Mouse (Mus musculus) heart, adult 2 months (tissue): Measurements from ENCODE around the gene Ak9. TPM values are rescaled to one million over a fixed set of nuclear protein-coding genes. Genes with fewer than 3 reads are reported as not detected.

Experiments
- DNase-seq, 2 experiments: peaks; one replicate each; pipeline ENCODE4 v3.0.0; 2021
- H3K27ac ChIP-seq: fragments of 200-600 bp; 2 replicates; pipeline ENCODE4 v1.8.1; 2022
- H3K27me3 ChIP-seq: fragments of 200-500 bp; 2 replicates; pipeline ENCODE4 v1.6.1; 2012; ENCODE audit warnings: mild to moderate bottlenecking, low read length, inconsistent platforms, mixed read lengths; ENCODE audit not compliant: control insufficient read depth, insufficient read depth
- H3K36me3 ChIP-seq: fragments of 200-500 bp; 2 replicates; pipeline ENCODE4 v1.6.1; 2012; ENCODE audit warnings: low read length, inconsistent platforms; ENCODE audit not compliant: control insufficient read depth, insufficient read depth
- H3K4me1 ChIP-seq: fragments of 200-500 bp; 2 replicates; pipeline ENCODE4 v1.6.1; 2011; ENCODE audit warnings: low read length; ENCODE audit not compliant: control insufficient read depth, insufficient read depth
- H3K4me3 ChIP-seq: fragments of 200-600 bp; 2 replicates; pipeline ENCODE4 v1.8.1; 2022
- H3K79me2 ChIP-seq: fragments of 200-500 bp; replicated peaks from 2 replicates; pipeline ENCODE4 v1.6.1; 2012; ENCODE audit warnings: mild to moderate bottlenecking, inconsistent platforms, low read length, moderate library complexity, mixed read lengths; ENCODE audit not compliant: control insufficient read depth, insufficient read depth
- H3K9ac ChIP-seq: fragments of 200-500 bp; 2 replicates; pipeline ENCODE4 v1.6.1; 2012; ENCODE audit warnings: low read depth, mild to moderate bottlenecking, control low read depth, inconsistent platforms, low read length, mixed read lengths
- CTCF ChIP-seq: fragments of 200-600 bp; IDR thresholded peaks from 2 replicates; pipeline ENCODE4 v1.8.1; 2022; ENCODE audit warnings: antibody characterized with exemption, mild to moderate bottlenecking, moderate library complexity
- EP300 ChIP-seq: fragments of 200-500 bp; IDR thresholded peaks from 2 replicates; pipeline ENCODE4 v1.6.1; 2011; ENCODE audit warnings: low read depth, low read length, control low read depth; ENCODE audit not compliant: insufficient read depth
- POLR2A ChIP-seq: fragments of 200-500 bp; IDR thresholded peaks from 2 replicates; pipeline ENCODE4 v1.6.1; 2011; ENCODE audit warnings: mild to moderate bottlenecking, low read depth, low read length, control low read depth; ENCODE audit not compliant: insufficient read depth
- WGBS: fragments of 180-500 bp; shearing (Covaris S2); methylation state at CpG from one replicate; pipeline ENCODE4 v1.1.7; 2018; 5-methylcytosine and 5-hydroxymethylcytosine counted together
- intact Hi-C: fragments of 180-260 bp; cut with DNase I; formaldehyde crosslinking; loops from one replicate; pipeline ENCODE4 v1.15.1; 2025
- polyA plus RNA-seq: library from polyadenylated mRNA; depleted of rRNA; stranded (reverse); fragments of >200 nt; gene quantifications from 2 replicates; pipeline ENCODE4 v1.2.3, GENCODE M21; 2012
- total RNA-seq, 2 experiments: library from RNA; stranded (reverse); gene quantifications; 2 replicates each; pipeline ENCODE4 v1.2.3; 2021

The Ak9 gene
- total and polyA plus RNA-seq, 3 experiments, result 0.06 TPM; not detected in 2

DNA sequence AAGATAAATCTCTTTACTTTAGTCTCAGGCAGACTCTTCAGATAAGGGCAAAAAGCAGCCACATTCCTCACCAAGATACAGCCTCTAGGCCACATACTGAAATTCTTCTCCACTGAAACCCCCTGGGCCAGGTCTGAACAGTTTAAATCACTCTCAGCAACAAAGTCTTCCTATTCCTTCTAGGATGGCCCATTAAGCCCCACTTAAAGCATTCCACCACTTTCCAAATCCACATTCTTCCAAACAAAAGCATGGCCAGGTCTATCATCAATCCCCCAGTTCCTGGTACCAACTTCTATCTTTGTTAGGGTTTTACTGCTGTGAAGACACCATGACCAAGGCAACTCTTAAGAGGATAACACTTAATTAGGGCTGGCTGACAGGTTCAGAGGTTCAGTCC, 168.8 kb downstream of the Ak9 start:
- no peaks in the 10 kb centered on the region for H3K79me2 ChIP-seq
- peaks cover 4% of the 10 kb centered on the region; the same call in 1 of the 2 replicates for H3K36me3 ChIP-seq
- no peaks in the 10 kb centered on the region for H3K27me3 ChIP-seq
- H3K4me1 ChIP-seq, result peaks cover 15% of the 10 kb centered on the region
- no peak overlapping the region for H3K9ac ChIP-seq
- H3K27ac ChIP-seq, result no peak overlapping the region
- DNase-seq, result no peak
- intact Hi-C loops, result no loop called here
- TF ChIP-seq CTCF (no peak), POLR2A (no peak), EP300 (no peak)
- no peak overlapping the region for H3K4me3 ChIP-seq

DNA sequence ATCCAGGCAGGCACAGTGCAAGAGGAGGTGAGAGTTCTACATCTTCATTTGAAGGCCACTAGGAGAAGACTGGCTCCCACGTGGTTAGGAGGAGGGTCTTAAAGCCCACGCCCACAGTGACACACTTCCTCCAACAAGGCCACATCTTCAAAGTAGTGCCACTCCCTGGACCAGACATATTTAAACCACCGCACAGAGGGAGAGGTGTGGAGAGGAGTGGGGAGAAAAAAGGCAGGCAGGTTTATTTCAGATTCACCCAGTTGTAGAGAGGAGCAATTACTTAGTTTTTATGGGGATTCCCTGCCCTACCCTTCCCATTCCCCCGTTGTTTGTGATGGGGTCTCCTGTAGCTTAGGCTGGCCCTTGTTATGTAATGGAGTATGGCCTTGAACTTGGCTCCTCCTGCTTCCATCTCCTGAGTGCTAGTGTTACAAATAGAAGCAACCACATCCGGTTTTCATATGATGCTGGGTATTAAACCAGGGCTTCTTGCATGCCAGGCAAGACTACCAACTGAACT, 169.2 kb downstream of the Ak9 start:
- no peak overlapping the region for H3K27ac ChIP-seq
- TF ChIP-seq POLR2A (no peak), EP300 (no peak), CTCF (no peak)
- no peak overlapping the region for H3K9ac ChIP-seq
- H3K4me1 ChIP-seq, result peaks cover 15% of the 10 kb centered on the region
- intact Hi-C loops, result no loop called here
- no peak overlapping the region for H3K4me3 ChIP-seq
- WGBS, result 75% methylated on average over 5 of the region's 5 CpGs
- H3K27me3 ChIP-seq, result no peaks in the 10 kb centered on the region
- DNase-seq, result no peak
- H3K79me2 ChIP-seq, result no peaks in the 10 kb centered on the region
- peaks cover 4% of the 10 kb centered on the region; the same call in 1 of the 2 replicates for H3K36me3 ChIP-seq

DNA sequence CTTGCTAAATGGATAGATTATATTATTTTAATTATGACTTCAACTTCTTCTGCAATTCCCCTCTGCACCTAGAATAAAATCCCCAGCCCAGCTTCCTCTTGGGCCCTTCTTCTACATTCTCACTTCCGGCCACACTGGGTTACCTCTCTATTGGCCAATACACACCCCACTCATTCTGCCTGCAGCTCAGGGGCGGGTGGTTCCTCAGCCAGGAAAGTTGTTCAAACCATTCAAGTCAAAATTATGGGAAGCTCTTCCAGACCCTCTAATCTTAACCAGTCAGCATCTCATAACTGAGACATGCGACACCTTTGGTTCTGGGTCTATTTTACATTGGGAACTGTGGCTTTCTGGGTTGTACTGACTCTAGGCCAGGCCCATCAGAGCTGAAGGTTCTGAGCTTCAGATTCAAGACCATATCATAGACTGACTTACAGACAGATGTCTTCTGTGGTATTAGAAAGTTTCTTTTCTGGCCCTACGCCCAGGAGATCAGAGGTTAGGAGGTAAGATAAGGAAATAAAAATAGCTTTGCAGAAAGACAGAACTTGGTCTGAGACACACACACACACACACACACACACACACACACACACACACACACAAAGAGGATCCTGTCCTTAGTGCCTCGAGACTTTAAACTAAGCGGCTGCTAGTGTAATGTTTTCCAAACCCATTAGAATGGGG, 170.1 kb downstream of the Ak9 start:
- Histone ChIP-seq H3K79me2 (no peaks in the 10 kb centered on the region), H3K4me1 (peaks cover 15% of the 10 kb centered on the region), H3K9ac (no peak overlapping the region), H3K4me3 (no peak overlapping the region), H3K27me3 (no peaks in the 10 kb centered on the region), H3K27ac (peak overlapping the region; percentile 59), H3K36me3 (peaks cover 4% of the 10 kb centered on the region; the same call in 1 of the 2 replicates)
- intact Hi-C loops, result no loop called here
- TF ChIP-seq EP300, result no peak
- TF ChIP-seq CTCF, result no peak
- TF ChIP-seq POLR2A, result no peak
- DNase-seq, result peak in 1 of 2 experiments; percentile 56
- WGBS, result 26% methylated on average over 6 of the region's 6 CpGs

DNA sequence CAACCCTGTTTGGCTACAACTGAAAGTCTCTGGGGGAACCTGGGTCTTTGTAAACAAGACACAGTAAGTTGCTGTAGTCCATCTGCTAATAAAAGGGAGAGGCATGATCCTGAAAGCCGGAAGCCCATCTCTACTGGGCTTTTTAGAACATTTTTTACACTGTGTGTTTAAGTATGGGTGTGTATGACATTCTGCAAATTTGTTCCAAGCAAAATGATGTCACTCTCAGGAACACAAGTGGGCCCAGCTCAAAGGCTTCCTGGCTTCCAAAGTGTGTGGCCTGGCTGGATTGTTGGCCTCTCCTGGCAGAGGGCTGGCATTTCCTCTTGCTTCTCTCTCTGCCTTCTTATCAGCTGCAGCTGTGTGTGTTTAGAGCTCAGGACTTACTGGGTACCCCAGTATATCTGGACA, 171.2 kb downstream of the Ak9 start:
- Histone ChIP-seq H3K4me3 (0 out of 2 replicates have a peak overlapping the region, but pooled peaks have one; percentile 20), H3K27me3 (no peaks in the 10 kb centered on the region), H3K4me1 (peaks cover 15% of the 10 kb centered on the region), H3K79me2 (no peaks in the 10 kb centered on the region), H3K27ac (peak overlapping the region; percentile 59), H3K9ac (no peak overlapping the region), H3K36me3 (peaks cover 4% of the 10 kb centered on the region; the same call in 1 of the 2 replicates)
- intact Hi-C loops, result no loop called here
- no peak for TF ChIP-seq CTCF
- TF ChIP-seq EP300, result peak; percentile 63; the same call in 1 of the 2 replicates
- no peak for TF ChIP-seq POLR2A
- peak; percentile 51 to 68 for DNase-seq
- WGBS, result 26% methylated on average over 1 of the region's 1 CpGs

DNA sequence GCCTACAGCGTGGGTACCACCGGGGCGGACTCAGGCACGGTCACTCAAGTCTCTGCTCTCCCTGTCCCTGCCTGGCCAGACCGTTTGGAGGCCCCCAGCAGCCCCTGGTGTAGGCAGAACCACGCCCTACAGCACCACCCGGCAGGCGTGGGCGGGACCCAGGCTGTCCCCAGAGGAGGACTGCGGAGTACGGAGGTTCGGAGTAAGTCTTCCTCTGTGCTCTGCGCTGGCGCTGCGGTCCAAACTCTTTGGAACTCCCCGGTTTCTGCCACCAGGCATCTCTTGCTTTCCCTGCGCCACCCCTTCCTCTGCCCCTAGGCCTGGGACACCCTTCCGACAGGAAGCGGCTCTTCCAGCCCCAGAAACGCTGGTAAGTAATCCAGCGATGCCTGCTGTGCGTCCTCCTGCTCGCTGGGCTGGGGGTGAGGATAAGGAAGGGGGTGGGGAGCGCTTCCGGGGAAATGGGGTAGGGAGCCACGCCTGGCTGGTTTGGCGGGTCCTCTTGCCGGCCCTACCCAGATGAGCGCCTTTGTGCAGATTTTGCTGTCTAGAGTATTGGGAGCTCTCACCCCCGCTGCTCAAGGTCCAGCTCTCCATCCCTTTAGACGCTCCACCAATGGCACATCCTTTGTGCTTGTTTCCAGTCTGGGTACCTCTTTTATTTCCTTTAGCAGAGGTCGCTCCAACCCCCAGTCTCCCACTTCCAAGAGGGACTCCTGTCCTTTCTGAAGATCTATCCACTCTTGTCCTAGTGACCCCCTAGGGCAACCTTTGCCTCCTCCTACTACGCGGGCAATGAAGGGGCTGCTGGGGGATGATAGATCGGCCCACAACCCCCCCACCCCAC, 172.6 kb downstream of the Ak9 start, which contains the start of gene Mical1:
Gene Mical1, plus strand, starts transcription at position 144 of the 847 bp plus-strand sequence.
- H3K9ac ChIP-seq, result peak within 1 kb of the TSS; percentile 86
- 1% methylated on average over 35 of the region's 35 CpGs for WGBS
- peak within 1 kb of the TSS; percentile 59 for H3K27ac ChIP-seq
- peak within 1 kb of the TSS; percentile 58 for H3K4me3 ChIP-seq
- H3K36me3 ChIP-seq, result peaks cover 4% of the 10 kb centered on the region; the same call in 1 of the 2 replicates
- peak; percentile 72 for TF ChIP-seq POLR2A
- 0 out of 2 replicates have a peak, but pooled peaks have one; percentile 12 for TF ChIP-seq EP300
- TF ChIP-seq CTCF, result peak; percentile 11; the same call in 1 of the 2 replicates
- no peaks in the 10 kb centered on the region for H3K79me2 ChIP-seq
- H3K27me3 ChIP-seq, result no peaks in the 10 kb centered on the region
- H3K4me1 ChIP-seq, result peaks cover 15% of the 10 kb centered on the region
- DNase-seq, result peak; percentile 85 to 87
- intact Hi-C loops, result loop anchor here (1.0 kb wide), 1 partner anchor 26 kb away; the partner anchor contains the start of gene Zbtb24
